Mouse (Mus musculus) neural tube, embryonic 11.5 days (tissue): ENCODE measurements around the gene Uroc1. TPM values are rescaled to one million over a fixed set of nuclear protein-coding genes. Genes with fewer than 3 reads are reported as not detected.

Source experiments
- ATAC-seq: fragments of 200-750 bp; cut with Nextera tagmentation; 2 replicates; pipeline ENCODE4 v1.8.0; 2017; ENCODE audit warnings: moderate number of reproducible peaks, mild to moderate bottlenecking, moderate TSS enrichment, moderate library complexity; ENCODE audit not compliant: insufficient read depth, low FRiP score, low TSS enrichment
- DNase-seq: peaks from one replicate; pipeline ENCODE4 v3.0.0-alpha.2; 2015; ENCODE audit warnings: low spot score
- H3K27ac ChIP-seq: fragments of 300-500 bp; sonication (generic); 2 replicates; pipeline ENCODE4 v1.5.1; 2014; ENCODE audit warnings: low read depth, mild to moderate bottlenecking, low read length
- H3K27me3 ChIP-seq: fragments of 300-500 bp; sonication (generic); 2 replicates; pipeline ENCODE4 v1.6.1; 2014; ENCODE audit warnings: mild to moderate bottlenecking, low read length, mixed read lengths; ENCODE audit not compliant: control insufficient read depth, insufficient read depth
- H3K36me3 ChIP-seq: fragments of 300-500 bp; sonication (generic); 2 replicates; pipeline ENCODE4 v1.6.1; 2014; ENCODE audit warnings: mild to moderate bottlenecking, low read length, moderate library complexity, mixed read lengths; ENCODE audit not compliant: control insufficient read depth, insufficient read depth
- H3K4me1 ChIP-seq: fragments of 300-500 bp; sonication (generic); 2 replicates; pipeline ENCODE4 v1.6.1; 2014; ENCODE audit warnings: low read length, mixed read lengths; ENCODE audit not compliant: control insufficient read depth, insufficient read depth
- H3K4me2 ChIP-seq: fragments of 300-500 bp; sonication (generic); 2 replicates; pipeline ENCODE4 v1.6.1; 2014; ENCODE audit warnings: low read depth, mild to moderate bottlenecking, moderate library complexity
- H3K4me3 ChIP-seq: fragments of 300-500 bp; sonication (generic); 2 replicates; pipeline ENCODE4 v1.5.1; 2014; ENCODE audit warnings: low read depth, low read length
- H3K9ac ChIP-seq: fragments of 300-500 bp; sonication (generic); 2 replicates; pipeline ENCODE4 v1.6.1; 2014; ENCODE audit warnings: mild to moderate bottlenecking, low read length
- H3K9me3 ChIP-seq: fragments of 300-500 bp; sonication (generic); 2 replicates; pipeline ENCODE4 v1.6.1; 2016; ENCODE audit warnings: low read length; ENCODE audit not compliant: control insufficient read depth
- WGBS: fragments of 180-500 bp; shearing (Covaris S2); extraction: QIAGEN DNeasy Blood & Tissue Kit; methylation state at CpG from one replicate; pipeline ENCODE4 v1.1.7; 2014; 5-methylcytosine and 5-hydroxymethylcytosine counted together
- polyA plus RNA-seq: library from polyadenylated mRNA; unstranded; fragments of >200 nt; fragmentation: Nextera tagmentation; extraction: Ambion mirVana; gene quantifications from 2 replicates; pipeline ENCODE4 v1.2.1, GENCODE M21; 2014

Gene Uroc1
- polyA plus RNA-seq, 1 experiment from 2014 or later: not detected

DNA sequence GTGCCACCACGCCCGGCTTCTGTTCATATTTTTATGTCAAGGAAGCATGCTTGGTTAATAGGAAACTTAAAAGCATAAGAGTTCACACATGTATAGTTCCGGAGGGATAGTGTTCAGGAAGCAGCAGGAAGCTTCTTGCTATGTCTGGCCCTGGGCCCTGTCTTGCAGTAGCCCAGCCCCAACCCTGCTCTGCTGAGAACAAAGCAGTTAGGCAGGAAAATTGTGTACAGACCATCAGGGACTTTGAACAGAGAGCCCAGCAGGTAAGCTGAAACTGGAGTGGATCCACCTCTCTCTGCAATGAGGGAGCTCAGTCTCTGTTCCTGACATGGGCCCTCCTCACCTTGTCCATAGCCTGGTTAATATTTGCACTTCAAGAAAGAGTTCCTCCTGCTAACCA lies 64.2 kb downstream of the Uroc1 start:
- H3K4me2 ChIP-seq: no peak overlapping the region
- no peaks in the 10 kb centered on the region for H3K27me3 ChIP-seq
- WGBS: 93% methylated on average over 3 of the region's 3 CpGs
- no peaks in the 10 kb centered on the region for H3K9me3 ChIP-seq
- no peak for ATAC-seq
- no peak overlapping the region for H3K4me3 ChIP-seq
- no peak overlapping the region for H3K9ac ChIP-seq
- no peaks in the 10 kb centered on the region for H3K4me1 ChIP-seq
- H3K27ac ChIP-seq: no peak overlapping the region
- DNase-seq: no peak
- no peaks in the 10 kb centered on the region for H3K36me3 ChIP-seq

DNA sequence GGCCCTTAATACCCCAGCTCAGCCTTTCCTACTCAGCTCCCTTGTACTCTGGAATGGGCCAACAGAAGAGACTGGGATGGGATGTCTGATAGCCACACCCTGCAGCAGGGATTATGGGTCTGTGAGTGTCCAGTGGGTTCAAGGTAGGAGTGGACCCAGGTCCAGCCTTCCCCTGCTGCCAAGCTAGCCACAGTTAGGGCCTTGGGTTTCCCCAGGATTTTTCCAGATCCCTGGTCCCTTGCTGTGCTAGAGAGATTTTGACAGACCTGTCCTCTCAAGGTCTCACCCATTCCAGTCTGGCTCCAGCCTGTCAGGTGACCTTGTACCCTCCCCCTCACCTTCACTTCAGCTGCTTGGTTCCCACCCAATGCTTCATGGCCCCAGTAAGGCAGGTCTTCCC lies 75.5 kb downstream of the Uroc1 start:
- Histone ChIP-seq H3K9me3 (no peaks in the 10 kb centered on the region), H3K4me2 (no peak overlapping the region), H3K9ac (no peak overlapping the region), H3K4me3 (no peak overlapping the region), H3K36me3 (no peaks in the 10 kb centered on the region), H3K4me1 (no peaks in the 10 kb centered on the region), H3K27ac (no peak overlapping the region), H3K27me3 (no peaks in the 10 kb centered on the region)
- ATAC-seq (no peak), DNase-seq (no peak)

DNA sequence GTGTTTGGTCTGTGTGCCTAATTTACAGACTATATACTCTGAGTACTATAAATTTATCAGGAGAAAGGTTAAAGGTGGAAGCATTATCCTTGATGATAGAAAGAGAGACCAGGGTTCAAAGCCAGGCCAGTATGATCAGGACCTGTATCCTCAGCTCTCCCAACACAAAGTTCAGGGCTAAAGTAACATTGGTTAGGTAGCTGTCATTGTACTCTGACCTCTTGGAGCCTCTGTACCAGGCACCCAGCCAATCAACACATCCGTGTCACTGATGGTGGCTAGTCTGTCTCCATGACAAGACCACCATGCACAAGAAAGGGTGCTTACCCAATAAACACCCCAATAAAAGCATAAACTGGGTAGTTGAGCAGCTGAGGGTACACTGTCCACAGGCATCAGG lies 77.9 kb downstream of the Uroc1 start:
- no peak overlapping the region for H3K27ac ChIP-seq
- DNase-seq (no peak), ATAC-seq (no peak)
- no peak overlapping the region for H3K4me3 ChIP-seq
- no peaks in the 10 kb centered on the region for H3K4me1 ChIP-seq
- H3K9ac ChIP-seq: no peak overlapping the region
- H3K36me3 ChIP-seq: no peaks in the 10 kb centered on the region
- WGBS: 85% methylated on average over 1 of the region's 1 CpGs
- H3K9me3 ChIP-seq: no peaks in the 10 kb centered on the region
- no peaks in the 10 kb centered on the region for H3K27me3 ChIP-seq
- H3K4me2 ChIP-seq: no peak overlapping the region

DNA sequence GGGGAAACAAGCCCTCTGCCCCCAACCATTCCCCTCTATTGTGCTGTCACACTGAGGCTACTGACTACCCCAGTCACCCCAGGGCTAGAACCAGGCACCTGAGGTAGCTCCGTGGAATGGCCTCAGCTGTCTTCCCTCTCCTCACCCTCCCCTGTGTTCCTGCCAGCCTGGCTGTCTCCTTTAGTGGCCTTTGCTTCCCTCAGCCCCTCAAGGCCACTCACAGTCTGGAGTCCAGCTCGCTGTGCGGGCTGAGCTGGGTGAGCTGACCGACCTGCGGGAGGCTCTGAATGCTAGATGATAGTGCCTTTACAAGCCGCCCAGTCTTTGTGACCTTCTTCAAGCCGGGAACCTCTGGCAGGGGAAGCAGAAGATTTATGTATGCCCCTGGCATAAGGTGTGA lies 78.8 kb downstream of the Uroc1 start:
- Histone ChIP-seq H3K9ac (no peak overlapping the region), H3K4me1 (no peaks in the 10 kb centered on the region), H3K9me3 (no peaks in the 10 kb centered on the region), H3K4me2 (no peak overlapping the region), H3K27me3 (no peaks in the 10 kb centered on the region), H3K4me3 (no peak overlapping the region), H3K36me3 (no peaks in the 10 kb centered on the region), H3K27ac (no peak overlapping the region)
- DNase-seq (no peak), ATAC-seq (no peak)
- 79% methylated on average over 7 of the region's 7 CpGs for WGBS

Other genes starting within 250 kb of the Uroc1 start
- not detected in 2 replicates for gene Vmn1r50, start 231.9 kb upstream of the Uroc1 start, polyA plus RNA-seq
- gene Vmn1r51, start 210.7 kb upstream of the Uroc1 start, polyA plus RNA-seq: 0.08 TPM in 1 of 2 replicates, not detected in the other
- not detected in 2 replicates for gene Vmn1r52, start 158.5 kb upstream of the Uroc1 start, polyA plus RNA-seq
- gene V1ra8, start 130.5 kb upstream of the Uroc1 start, polyA plus RNA-seq: not detected in 2 replicates
- not detected in 2 replicates for gene Vmn1r53, start 108.8 kb upstream of the Uroc1 start, polyA plus RNA-seq
- gene Vmn1r54, start 87.0 kb upstream of the Uroc1 start, polyA plus RNA-seq: not detected in 2 replicates
- not detected in 2 replicates for gene BC048671, start 32.1 kb upstream of the Uroc1 start, polyA plus RNA-seq
- not detected in 2 replicates for gene Chst13, start 8.1 kb upstream of the Uroc1 start, polyA plus RNA-seq
- 11.5 and 15.1 TPM in 2 replicates for gene Zxdc, start 36.2 kb downstream of the Uroc1 start, polyA plus RNA-seq
- gene Cfap100, start 95.5 kb downstream of the Uroc1 start, polyA plus RNA-seq: 0.96 and 1.2 TPM in 2 replicates
- 3.1 and 3.2 TPM in 2 replicates for gene Klf15, start 129.3 kb downstream of the Uroc1 start, polyA plus RNA-seq
- 0.97 and 2.7 TPM in 2 replicates for gene Aldh1l1, start 153.1 kb downstream of the Uroc1 start, polyA plus RNA-seq